Mouse (Mus musculus): ENCODE results near the gene Frmd4b. TPM values are rescaled to one million over a fixed set of nuclear protein-coding genes. Genes with fewer than 3 reads are reported as not detected.

Frmd4b gene
- polyA plus RNA-seq, 1 experiment from 2014 or later, result 17.6 TPM

DNA sequence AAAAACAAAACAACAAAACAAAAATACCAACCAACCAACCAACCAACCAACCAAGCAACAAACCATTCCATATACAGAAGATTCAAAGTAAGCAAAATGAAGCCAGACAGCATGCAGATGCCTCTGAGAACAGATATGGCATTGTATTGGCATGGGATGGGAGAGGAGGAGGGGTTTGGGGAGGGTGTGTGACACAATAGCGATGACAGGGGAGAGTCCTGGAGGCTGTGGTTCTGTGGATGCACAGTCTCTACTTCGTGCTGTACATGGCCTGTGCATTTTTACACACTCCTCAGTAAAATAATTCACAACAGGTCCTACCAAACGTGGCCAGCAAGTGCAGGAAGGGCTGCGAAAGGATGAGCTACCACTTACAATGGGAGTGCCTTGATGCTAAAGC lies 278.5 kb downstream of the Frmd4b start:
- 54% methylated on average over 4 of the region's 4 CpGs for WGBS
- H3K9ac ChIP-seq (ENCODE audit: low read length), result no peak overlapping the region
- peaks cover 2 to 24% of the 10 kb centered on the region in 2 experiments for H3K4me1 ChIP-seq (ENCODE audit: control insufficient read depth in 2 of 2, insufficient read depth in 2 of 2, low read length in 2 of 2)
- ATAC-seq (ENCODE audit: insufficient number of reproducible peaks, insufficient read depth, low FRiP score, low read depth), result no peak
- no peak overlapping the region for H3K4me3 ChIP-seq (ENCODE audit: control insufficient read depth in 1 of 2, insufficient read depth in 1 of 2, low read depth in 1 of 2, low read length in 2 of 2)
- no peaks in the 10 kb centered on the region for H3K9me3 ChIP-seq (ENCODE audit: control insufficient read depth, low read length)
- H3K36me3 ChIP-seq (ENCODE audit: control insufficient read depth, insufficient read depth, low read length), result no peaks in the 10 kb centered on the region
- H3K4me2 ChIP-seq (ENCODE audit: low read length), result no peak overlapping the region
- no peaks in the 10 kb centered on the region for H3K27me3 ChIP-seq (ENCODE audit: control insufficient read depth, insufficient read depth, low read length)
- H3K27ac ChIP-seq (replicated peaks in 1 of 2; ENCODE audit: control insufficient read depth in 1 of 2, insufficient read depth in 1 of 2, low read depth in 2 of 2, low read length in 2 of 2), result no peak overlapping the region

DNA sequence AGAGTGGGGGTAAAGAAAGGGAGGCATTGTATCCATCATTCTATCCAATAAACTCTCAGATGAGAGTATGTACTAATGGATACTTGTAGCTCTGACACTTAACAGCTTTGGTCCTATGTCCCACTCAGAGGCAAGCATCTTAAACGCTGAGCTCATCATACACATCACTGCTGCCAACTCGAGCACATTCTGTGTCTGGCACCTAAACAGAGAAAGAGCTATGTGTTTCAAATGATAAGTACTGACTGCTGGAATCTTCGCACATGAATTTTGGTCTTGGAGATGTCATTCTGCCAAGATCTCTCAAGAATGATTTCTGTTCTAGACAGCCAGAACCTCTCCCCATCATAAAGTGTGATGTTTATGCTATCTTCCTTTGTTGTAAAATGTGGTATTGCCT lies 284.0 kb downstream of the Frmd4b start:
- H3K27me3 ChIP-seq (ENCODE audit: control insufficient read depth, insufficient read depth, low read length), result no peaks in the 10 kb centered on the region
- ATAC-seq (ENCODE audit: insufficient number of reproducible peaks, insufficient read depth, low FRiP score, low read depth), result no peak
- H3K9ac ChIP-seq (ENCODE audit: low read length), result no peak overlapping the region
- H3K4me1 ChIP-seq (ENCODE audit: control insufficient read depth in 2 of 2, insufficient read depth in 2 of 2, low read length in 2 of 2), result no peaks in the 10 kb centered on the region
- H3K9me3 ChIP-seq (ENCODE audit: control insufficient read depth, low read length), result no peaks in the 10 kb centered on the region
- H3K4me3 ChIP-seq (ENCODE audit: control insufficient read depth in 1 of 2, insufficient read depth in 1 of 2, low read depth in 1 of 2, low read length in 2 of 2), result no peak overlapping the region
- 54% methylated on average over 3 of the region's 3 CpGs for WGBS
- H3K36me3 ChIP-seq (ENCODE audit: control insufficient read depth, insufficient read depth, low read length), result no peaks in the 10 kb centered on the region
- no peak overlapping the region for H3K4me2 ChIP-seq (ENCODE audit: low read length)
- no peak overlapping the region for H3K27ac ChIP-seq (replicated peaks in 1 of 2; ENCODE audit: control insufficient read depth in 1 of 2, insufficient read depth in 1 of 2, low read depth in 2 of 2, low read length in 2 of 2)

DNA sequence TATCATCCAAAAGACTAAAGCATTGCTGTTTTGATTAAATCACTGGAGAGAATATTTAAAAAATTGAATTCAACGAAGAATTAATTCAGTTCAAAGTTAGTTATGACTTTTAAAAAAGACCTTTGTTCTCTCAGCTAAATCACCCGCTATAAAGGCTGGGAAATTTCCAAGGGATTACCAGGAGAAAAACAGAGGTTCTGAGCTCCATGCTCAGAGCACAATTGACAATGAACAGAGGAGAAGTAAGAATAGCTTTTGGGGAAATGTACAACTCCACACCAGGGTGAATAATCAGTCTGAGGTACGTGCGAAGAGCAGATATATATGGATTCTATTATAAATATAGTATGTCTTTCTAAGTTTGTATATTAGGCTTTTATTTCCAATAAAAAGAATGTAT lies 293.4 kb downstream of the Frmd4b start:
- Histone ChIP-seq H3K4me3 (ENCODE audit: control insufficient read depth in 1 of 2, insufficient read depth in 1 of 2, low read depth in 1 of 2, low read length in 2 of 2) (no peak overlapping the region), H3K27me3 (ENCODE audit: control insufficient read depth, insufficient read depth, low read length) (no peaks in the 10 kb centered on the region), H3K4me1 (ENCODE audit: control insufficient read depth in 2 of 2, insufficient read depth in 2 of 2, low read length in 2 of 2) (peaks cover 14% of the 10 kb centered on the region in 2 experiments), H3K4me2 (ENCODE audit: low read length) (no peak overlapping the region), H3K9ac (ENCODE audit: low read length) (no peak overlapping the region), H3K27ac (replicated peaks in 1 of 2; ENCODE audit: control insufficient read depth in 1 of 2, insufficient read depth in 1 of 2, low read depth in 2 of 2, low read length in 2 of 2) (no peak overlapping the region), H3K36me3 (ENCODE audit: control insufficient read depth, insufficient read depth, low read length) (peaks cover 35% of the 10 kb centered on the region), H3K9me3 (ENCODE audit: control insufficient read depth, low read length) (no peaks in the 10 kb centered on the region)
- WGBS, result 83% methylated on average over 4 of the region's 4 CpGs
- no peak for ATAC-seq (ENCODE audit: insufficient number of reproducible peaks, insufficient read depth, low FRiP score, low read depth)

DNA sequence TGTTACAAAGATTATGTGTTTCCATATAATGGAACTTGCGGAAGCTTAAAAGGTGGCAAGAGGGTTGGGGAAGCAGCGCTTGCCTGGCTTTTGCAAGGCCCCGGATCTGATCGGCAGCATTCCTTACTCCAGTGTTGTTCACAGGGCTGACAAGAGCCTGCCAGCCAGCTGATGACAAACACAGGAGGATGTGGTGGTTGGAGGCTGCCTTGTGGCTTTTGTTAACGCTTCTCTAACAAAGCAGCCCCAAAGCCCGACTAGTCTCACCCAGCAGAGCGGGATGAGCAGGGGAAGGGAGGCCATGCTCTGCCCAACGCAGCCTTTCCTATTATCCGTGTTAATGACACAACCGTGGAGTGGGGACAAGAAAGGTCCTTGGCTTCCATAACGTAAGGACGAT lies 295.2 kb downstream of the Frmd4b start:
- Histone ChIP-seq H3K9me3 (ENCODE audit: control insufficient read depth, low read length) (no peaks in the 10 kb centered on the region), H3K4me3 (ENCODE audit: control insufficient read depth in 1 of 2, insufficient read depth in 1 of 2, low read depth in 1 of 2, low read length in 2 of 2) (no peak overlapping the region), H3K27me3 (ENCODE audit: control insufficient read depth, insufficient read depth, low read length) (no peaks in the 10 kb centered on the region), H3K4me1 (ENCODE audit: control insufficient read depth in 2 of 2, insufficient read depth in 2 of 2, low read length in 2 of 2) (peaks cover 14% of the 10 kb centered on the region in 2 experiments), H3K4me2 (ENCODE audit: low read length) (no peak overlapping the region), H3K27ac (replicated peaks in 1 of 2; ENCODE audit: control insufficient read depth in 1 of 2, insufficient read depth in 1 of 2, low read depth in 2 of 2, low read length in 2 of 2) (no peak overlapping the region), H3K9ac (ENCODE audit: low read length) (no peak overlapping the region), H3K36me3 (ENCODE audit: control insufficient read depth, insufficient read depth, low read length) (peaks cover 26% of the 10 kb centered on the region)
- 56% methylated on average over 12 of the region's 12 CpGs for WGBS
- ATAC-seq (ENCODE audit: insufficient number of reproducible peaks, insufficient read depth, low FRiP score, low read depth), result no peak

DNA sequence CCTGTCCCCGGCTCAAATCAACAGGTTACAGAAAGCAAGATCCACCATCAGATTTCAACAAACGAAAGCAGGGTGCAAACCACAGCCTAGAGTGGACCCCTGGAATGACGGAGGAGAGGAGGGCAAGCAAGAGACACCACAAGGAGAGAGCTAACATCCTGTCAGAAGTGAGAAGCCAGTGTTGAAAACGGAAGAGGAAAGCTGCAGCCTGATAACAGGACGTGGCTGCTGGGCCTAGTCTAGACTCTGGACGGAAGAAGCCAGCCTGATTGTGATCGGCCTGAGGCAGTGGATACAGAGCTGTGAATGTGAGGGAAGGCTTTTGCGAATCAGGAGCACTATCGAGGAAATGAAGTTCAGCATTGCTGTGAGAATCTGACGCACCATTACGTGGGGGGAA lies 296.2 kb downstream of the Frmd4b start:
- H3K9me3 ChIP-seq (ENCODE audit: control insufficient read depth, low read length), result no peaks in the 10 kb centered on the region
- no peak overlapping the region for H3K4me3 ChIP-seq (ENCODE audit: control insufficient read depth in 1 of 2, insufficient read depth in 1 of 2, low read depth in 1 of 2, low read length in 2 of 2)
- H3K4me2 ChIP-seq (ENCODE audit: low read length), result no peak overlapping the region
- no peak overlapping the region for H3K9ac ChIP-seq (ENCODE audit: low read length)
- H3K27me3 ChIP-seq (ENCODE audit: control insufficient read depth, insufficient read depth, low read length), result no peaks in the 10 kb centered on the region
- peak overlapping the region; percentile 3 to 51 for H3K27ac ChIP-seq (replicated peaks in 1 of 2; ENCODE audit: control insufficient read depth in 1 of 2, insufficient read depth in 1 of 2, low read depth in 2 of 2, low read length in 2 of 2)
- H3K4me1 ChIP-seq (ENCODE audit: control insufficient read depth in 2 of 2, insufficient read depth in 2 of 2, low read length in 2 of 2), result peaks cover 14 to 16% of the 10 kb centered on the region in 2 experiments
- ATAC-seq (ENCODE audit: insufficient number of reproducible peaks, insufficient read depth, low FRiP score, low read depth), result no peak
- H3K36me3 ChIP-seq (ENCODE audit: control insufficient read depth, insufficient read depth, low read length), result peaks cover 19% of the 10 kb centered on the region
- 38% methylated on average over 11 of the region's 11 CpGs for WGBS

DNA sequence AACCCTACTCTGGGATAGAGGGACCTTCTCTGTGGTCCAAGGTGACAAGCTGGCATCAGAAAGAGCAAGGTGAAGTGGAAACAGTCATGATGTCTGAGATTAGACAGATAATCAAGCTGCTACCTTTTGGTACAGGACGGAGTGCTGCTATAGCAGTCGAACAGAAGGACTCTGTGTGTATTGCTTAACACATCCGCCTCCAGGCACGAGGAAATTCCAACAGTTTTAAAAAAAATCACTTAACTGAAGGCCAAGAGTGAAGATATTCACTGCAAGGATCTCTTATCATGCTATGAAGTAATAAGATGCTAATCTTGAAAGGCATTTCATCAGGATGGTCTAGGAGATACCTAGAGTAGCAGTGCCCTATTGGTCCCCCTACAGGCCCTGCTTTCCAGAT lies 298.3 kb downstream of the Frmd4b start:
- H3K4me3 ChIP-seq (ENCODE audit: control insufficient read depth in 1 of 2, insufficient read depth in 1 of 2, low read depth in 1 of 2, low read length in 2 of 2), result no peak overlapping the region
- ATAC-seq (ENCODE audit: insufficient number of reproducible peaks, insufficient read depth, low FRiP score, low read depth), result no peak
- 73% methylated on average over 4 of the region's 4 CpGs for WGBS
- H3K4me1 ChIP-seq (ENCODE audit: control insufficient read depth in 2 of 2, insufficient read depth in 2 of 2, low read length in 2 of 2), result peaks cover 14 to 16% of the 10 kb centered on the region in 2 experiments
- H3K9ac ChIP-seq (ENCODE audit: low read length), result no peak overlapping the region
- H3K27ac ChIP-seq (replicated peaks in 1 of 2; ENCODE audit: control insufficient read depth in 1 of 2, insufficient read depth in 1 of 2, low read depth in 2 of 2, low read length in 2 of 2), result no peak overlapping the region
- no peaks in the 10 kb centered on the region for H3K27me3 ChIP-seq (ENCODE audit: control insufficient read depth, insufficient read depth, low read length)
- H3K4me2 ChIP-seq (ENCODE audit: low read length), result no peak overlapping the region
- peaks cover 8% of the 10 kb centered on the region; the same call in 1 of the 2 replicates for H3K36me3 ChIP-seq (ENCODE audit: control insufficient read depth, insufficient read depth, low read length)
- H3K9me3 ChIP-seq (ENCODE audit: control insufficient read depth, low read length), result no peaks in the 10 kb centered on the region

DNA sequence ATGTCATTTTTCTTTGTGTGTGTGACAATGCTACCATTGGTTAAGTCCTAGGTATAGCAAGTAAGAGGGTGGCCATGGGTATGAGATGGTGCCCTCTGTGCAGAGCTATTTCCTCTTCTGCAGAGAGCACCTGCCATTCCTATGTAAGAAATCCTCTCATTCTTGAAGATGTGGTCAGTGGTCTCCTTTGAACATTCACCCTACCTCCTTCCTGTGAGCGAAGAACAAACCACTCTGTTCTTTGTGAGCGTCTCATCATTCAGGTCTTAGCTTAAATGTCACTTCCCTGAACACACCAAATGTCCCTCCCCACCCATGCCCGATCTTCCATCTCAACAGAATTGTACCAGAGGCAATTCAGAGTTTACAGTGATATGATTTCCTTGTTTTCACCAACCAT lies 299.4 kb downstream of the Frmd4b start:
- H3K9me3 ChIP-seq (ENCODE audit: control insufficient read depth, low read length), result no peaks in the 10 kb centered on the region
- 86% methylated on average over 3 of the region's 3 CpGs for WGBS
- peaks cover 4% of the 10 kb centered on the region; the same call in 1 of the 2 replicates for H3K36me3 ChIP-seq (ENCODE audit: control insufficient read depth, insufficient read depth, low read length)
- no peak overlapping the region for H3K9ac ChIP-seq (ENCODE audit: low read length)
- ATAC-seq (ENCODE audit: insufficient number of reproducible peaks, insufficient read depth, low FRiP score, low read depth), result no peak
- H3K27ac ChIP-seq (replicated peaks in 1 of 2; ENCODE audit: control insufficient read depth in 1 of 2, insufficient read depth in 1 of 2, low read depth in 2 of 2, low read length in 2 of 2), result no peak overlapping the region
- peaks cover 16 to 19% of the 10 kb centered on the region in 2 experiments for H3K4me1 ChIP-seq (ENCODE audit: control insufficient read depth in 2 of 2, insufficient read depth in 2 of 2, low read length in 2 of 2)
- no peak overlapping the region for H3K4me2 ChIP-seq (ENCODE audit: low read length)
- H3K27me3 ChIP-seq (ENCODE audit: control insufficient read depth, insufficient read depth, low read length), result no peaks in the 10 kb centered on the region
- no peak overlapping the region for H3K4me3 ChIP-seq (ENCODE audit: control insufficient read depth in 1 of 2, insufficient read depth in 1 of 2, low read depth in 1 of 2, low read length in 2 of 2)

DNA sequence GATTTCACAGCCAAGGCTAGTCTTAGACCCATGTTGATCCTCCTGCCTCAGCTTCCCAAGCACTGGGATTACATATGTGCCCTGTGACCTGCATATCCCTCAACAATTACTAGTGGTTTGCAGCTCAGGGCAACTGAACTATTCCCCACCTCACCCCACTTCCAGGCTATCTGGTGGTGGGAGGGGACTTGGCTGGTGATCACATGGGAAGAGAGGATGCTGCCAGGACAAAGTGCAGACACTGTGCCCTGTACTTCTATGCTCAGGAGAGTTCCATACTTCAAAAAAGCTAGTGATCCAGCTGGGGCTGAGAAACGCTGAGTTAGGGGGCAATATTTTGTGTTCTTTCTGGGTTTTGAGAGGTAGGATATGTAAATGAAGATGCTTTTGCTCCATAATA lies 300.6 kb downstream of the Frmd4b start:
- peaks cover 8 to 23% of the 10 kb centered on the region in 2 experiments for H3K4me1 ChIP-seq (ENCODE audit: control insufficient read depth in 2 of 2, insufficient read depth in 2 of 2, low read length in 2 of 2)
- no peak overlapping the region for H3K9ac ChIP-seq (ENCODE audit: low read length)
- no peaks in the 10 kb centered on the region for H3K9me3 ChIP-seq (ENCODE audit: control insufficient read depth, low read length)
- no peak overlapping the region for H3K27ac ChIP-seq (replicated peaks in 1 of 2; ENCODE audit: control insufficient read depth in 1 of 2, insufficient read depth in 1 of 2, low read depth in 2 of 2, low read length in 2 of 2)
- no peak overlapping the region for H3K4me3 ChIP-seq (ENCODE audit: control insufficient read depth in 1 of 2, insufficient read depth in 1 of 2, low read depth in 1 of 2, low read length in 2 of 2)
- no peaks in the 10 kb centered on the region for H3K36me3 ChIP-seq (ENCODE audit: control insufficient read depth, insufficient read depth, low read length)
- H3K27me3 ChIP-seq (ENCODE audit: control insufficient read depth, insufficient read depth, low read length), result no peaks in the 10 kb centered on the region
- no peak for ATAC-seq (ENCODE audit: insufficient number of reproducible peaks, insufficient read depth, low FRiP score, low read depth)
- WGBS, result 84% methylated on average over 1 of the region's 1 CpGs
- no peak overlapping the region for H3K4me2 ChIP-seq (ENCODE audit: low read length)
